Mouse (Mus musculus) myocyte (in vitro differentiated cells): ENCODE data around the gene Foxa3.

Experiments used
- CEBPB ChIP-seq: IDR thresholded peaks from 2 replicates; pipeline ENCODE4 v1.6.1; 2011; ENCODE audit warnings: mild to moderate bottlenecking, moderate library complexity; ENCODE audit not compliant: poor library complexity, insufficient read depth, severe bottlenecking
- E2F4 ChIP-seq: IDR thresholded peaks from one replicate; pipeline ENCODE4 v1.6.1; 2011; ENCODE audit warnings: mild to moderate bottlenecking, control low read depth, moderate library complexity; ENCODE audit not compliant: insufficient read depth
- MAX ChIP-seq: IDR thresholded peaks from one replicate; pipeline ENCODE4 v1.6.1; 2011; ENCODE audit warnings: low read depth, mild to moderate bottlenecking, control low read depth
- MYOD1 ChIP-seq, 3 experiments: IDR thresholded peaks; one replicate each; pipeline ENCODE4 v1.6.1; 2011; ENCODE audit warnings: control low read depth in 2 of 3, low read depth in 2 of 3, mild to moderate bottlenecking in 2 of 3, moderate library complexity in 1 of 3; ENCODE audit not compliant: insufficient read length in 2 of 3, control insufficient read depth in 1 of 3
- MYOG ChIP-seq, 3 experiments: IDR thresholded peaks; one replicate each; pipeline ENCODE4 v1.6.1; 2011; ENCODE audit warnings: control low read depth in 2 of 3, low read depth in 2 of 3, mild to moderate bottlenecking in 2 of 3; ENCODE audit not compliant: insufficient read length in 2 of 3, control insufficient read depth in 1 of 3, insufficient read depth in 1 of 3
- POLR2A ChIP-seq: IDR thresholded peaks from one replicate; pipeline ENCODE4 v1.6.1; 2011; ENCODE audit warnings: low read depth, mild to moderate bottlenecking, control low read depth, moderate library complexity; ENCODE audit not compliant: insufficient read length
- POLR2AphosphoS2 ChIP-seq: IDR thresholded peaks from one replicate; pipeline ENCODE4 v1.6.1; 2011; ENCODE audit warnings: low read depth, control low read depth; ENCODE audit not compliant: insufficient read length
- REST ChIP-seq: IDR thresholded peaks from one replicate; pipeline ENCODE4 v1.6.1; 2011; ENCODE audit warnings: mild to moderate bottlenecking, control low read depth, moderate library complexity; ENCODE audit not compliant: insufficient read depth, insufficient read length
- SRF ChIP-seq: IDR thresholded peaks from one replicate; pipeline ENCODE4 v1.6.1; 2011; ENCODE audit warnings: low read depth; ENCODE audit not compliant: control insufficient read depth, insufficient read length
- TCF12 ChIP-seq: IDR thresholded peaks from one replicate; pipeline ENCODE4 v1.6.1; 2011; ENCODE audit warnings: mild to moderate bottlenecking, control low read depth; ENCODE audit not compliant: poor library complexity, insufficient read depth, severe bottlenecking
- TCF3 ChIP-seq: IDR thresholded peaks from one replicate; pipeline ENCODE4 v1.6.1; 2011; ENCODE audit warnings: low read depth, control low read depth; ENCODE audit not compliant: insufficient read length
- USF1 ChIP-seq: IDR thresholded peaks from one replicate; pipeline ENCODE4 v1.6.1; 2011; ENCODE audit warnings: low read depth, mild to moderate bottlenecking, control low read depth, moderate library complexity

- TF ChIP-seq POLR2A (no peak), CEBPB (no peak), USF1 (no peak), TCF3 (no peak), MYOD1 (IDR thresholded peaks at IDR 0.05; ENCODE audit: control insufficient read depth in 1 of 3, insufficient read length in 2 of 3, low read depth in 2 of 3) (no peak), MYOG (IDR thresholded peaks at IDR 0.05; ENCODE audit: control insufficient read depth in 1 of 3, insufficient read depth in 1 of 3, insufficient read length in 2 of 3, low read depth in 2 of 3) (no peak), TCF12 (no peak), MAX (no peak), POLR2AphosphoS2 (no peak), SRF (no peak), E2F4 (no peak), REST (no peak)
Observed at GRCm38 (mm10) chr7:18987100-18987499, 36.2 kb downstream of the Foxa3 start, which contains the start of gene Nanos2.
